Mouse (Mus musculus) midbrain, embryonic 11.5 days (tissue): ENCODE measurements around the gene 1700067P10Rik. TPM values are rescaled to one million over a fixed set of nuclear protein-coding genes. Genes with fewer than 3 reads are reported as not detected.

ENCODE experiments used
- ATAC-seq: fragments of 200-750 bp; cut with Nextera tagmentation; 2 replicates; pipeline ENCODE4 v1.8.0; 2017; ENCODE audit warnings: moderate TSS enrichment, moderate library complexity; ENCODE audit not compliant: low FRiP score
- DNase-seq: peaks from one replicate; pipeline ENCODE4 v3.0.0; 2015; ENCODE audit warnings: low spot score; ENCODE audit errors: missing footprints
- H3K27ac ChIP-seq: fragments of 300-500 bp; sonication (generic); 2 replicates; pipeline ENCODE4 v1.5.1; 2014; ENCODE audit warnings: low read depth, low read length
- H3K27me3 ChIP-seq: fragments of 300-500 bp; sonication (generic); 2 replicates; pipeline ENCODE4 v1.6.1; 2014; ENCODE audit warnings: mild to moderate bottlenecking, low read length, moderate library complexity, mixed read lengths; ENCODE audit not compliant: control insufficient read depth, insufficient read depth
- H3K36me3 ChIP-seq: fragments of 300-500 bp; sonication (generic); 2 replicates; pipeline ENCODE4 v1.6.1; 2014; ENCODE audit warnings: mild to moderate bottlenecking, low read length, moderate library complexity, mixed read lengths; ENCODE audit not compliant: control insufficient read depth, insufficient read depth
- H3K4me1 ChIP-seq: fragments of 300-500 bp; sonication (generic); 2 replicates; pipeline ENCODE4 v1.6.1; 2014; ENCODE audit warnings: low read length; ENCODE audit not compliant: control insufficient read depth, insufficient read depth
- H3K4me2 ChIP-seq: fragments of 300-500 bp; sonication (generic); 2 replicates; pipeline ENCODE4 v1.6.1; 2014; ENCODE audit warnings: mild to moderate bottlenecking, moderate library complexity
- H3K4me3 ChIP-seq: fragments of 300-500 bp; sonication (generic); 2 replicates; pipeline ENCODE4 v1.5.1; 2014; ENCODE audit warnings: low read depth, low read length
- H3K9ac ChIP-seq: fragments of 300-500 bp; sonication (generic); 2 replicates; pipeline ENCODE4 v1.6.1; 2014; ENCODE audit warnings: low read length
- H3K9me3 ChIP-seq: fragments of 300-500 bp; sonication (generic); 2 replicates; pipeline ENCODE4 v1.6.1; 2016; ENCODE audit warnings: low read length; ENCODE audit not compliant: control insufficient read depth
- WGBS: fragments of 180-500 bp; shearing (Covaris S2); extraction: QIAGEN DNeasy Blood & Tissue Kit; methylation state at CpG from one replicate; pipeline ENCODE4 v1.1.7; 2014; 5-methylcytosine and 5-hydroxymethylcytosine counted together
- polyA plus RNA-seq: library from polyadenylated mRNA; unstranded; fragments of >200 nt; fragmentation: Nextera tagmentation; extraction: Ambion mirVana; gene quantifications from 2 replicates; pipeline ENCODE4 v1.2.1, GENCODE M21; 2014

1700067P10Rik gene
- polyA plus RNA-seq, 1 experiment from 2014 or later, result not detected

DNA sequence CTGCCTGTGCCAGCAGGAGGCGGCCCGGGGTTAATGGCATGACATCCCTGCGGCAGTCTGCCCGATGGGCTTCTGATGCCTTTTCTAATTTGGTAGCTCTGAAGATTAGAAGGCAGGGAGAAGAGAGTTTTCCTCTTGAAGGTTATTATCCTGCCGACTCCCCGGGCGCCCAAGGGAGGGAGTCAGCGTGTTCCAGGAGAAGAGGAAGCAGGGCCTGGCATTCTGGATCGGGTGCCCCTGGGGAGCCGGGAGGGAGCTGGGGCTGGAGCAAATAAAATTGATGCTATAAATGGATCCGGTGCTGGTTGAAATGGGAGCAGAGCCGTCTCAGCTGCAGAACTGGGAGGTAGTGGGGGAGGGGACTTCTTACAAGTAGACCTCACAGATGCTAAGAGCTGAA lies 31.7 kb upstream of the 1700067P10Rik start:
- H3K4me3 ChIP-seq, result no peak overlapping the region
- no peak for ATAC-seq
- 6% methylated on average over 12 of the region's 12 CpGs for WGBS

DNA sequence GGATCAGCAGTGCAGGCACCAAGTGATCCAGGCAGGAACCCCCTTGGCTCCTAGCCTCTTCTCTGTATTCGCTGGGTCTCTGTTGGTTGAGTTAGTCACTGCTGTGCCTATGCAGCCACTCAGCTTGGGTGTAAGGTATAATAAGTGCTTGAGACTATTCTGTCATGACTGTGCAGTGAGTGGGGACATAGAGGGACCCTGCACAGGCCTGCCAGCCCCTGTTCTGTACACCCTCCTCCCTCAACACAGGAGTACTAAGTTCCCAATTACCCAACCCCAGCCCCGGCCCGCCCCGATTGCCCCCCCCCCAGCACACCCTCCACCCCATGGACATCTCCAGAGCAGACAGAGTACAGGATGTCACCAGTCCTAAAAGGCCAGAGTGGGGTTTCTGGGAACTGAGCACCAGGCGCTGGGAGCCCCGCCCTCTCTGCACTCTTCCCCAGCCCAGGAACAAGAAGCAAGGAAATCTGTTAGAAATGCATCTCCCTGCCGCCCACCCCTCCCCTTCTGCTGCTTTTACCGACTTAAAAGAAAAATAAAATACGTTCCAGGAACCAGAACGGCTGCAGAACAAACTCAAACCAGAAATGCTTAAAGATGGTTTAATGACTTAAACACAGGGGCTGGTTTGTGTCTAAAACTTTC lies 24.8 kb upstream of the 1700067P10Rik start:
- Histone ChIP-seq H3K4me1 (peaks cover 15% of the 10 kb centered on the region), H3K4me3 (no peak overlapping the region), H3K9me3 (no peaks in the 10 kb centered on the region), H3K9ac (no peak overlapping the region), H3K36me3 (no peaks in the 10 kb centered on the region), H3K27me3 (no peaks in the 10 kb centered on the region), H3K27ac (no peak overlapping the region), H3K4me2 (no peak overlapping the region)
- no peak for ATAC-seq
- DNase-seq, result no peak
- 35% methylated on average over 10 of the region's 10 CpGs for WGBS

More for the DNA sequence above, 31.7 kb upstream of the 1700067P10Rik start:
- Histone ChIP-seq H3K4me1 (peaks cover 14% of the 10 kb centered on the region), H3K27ac (no peak overlapping the region), H3K9ac (peak overlapping the region; percentile 24; the same call in 1 of the 2 replicates), H3K27me3 (peaks cover 10% of the 10 kb centered on the region), H3K4me2 (no peak overlapping the region), H3K36me3 (no peaks in the 10 kb centered on the region), H3K9me3 (no peaks in the 10 kb centered on the region)
- no peak for DNase-seq

DNA sequence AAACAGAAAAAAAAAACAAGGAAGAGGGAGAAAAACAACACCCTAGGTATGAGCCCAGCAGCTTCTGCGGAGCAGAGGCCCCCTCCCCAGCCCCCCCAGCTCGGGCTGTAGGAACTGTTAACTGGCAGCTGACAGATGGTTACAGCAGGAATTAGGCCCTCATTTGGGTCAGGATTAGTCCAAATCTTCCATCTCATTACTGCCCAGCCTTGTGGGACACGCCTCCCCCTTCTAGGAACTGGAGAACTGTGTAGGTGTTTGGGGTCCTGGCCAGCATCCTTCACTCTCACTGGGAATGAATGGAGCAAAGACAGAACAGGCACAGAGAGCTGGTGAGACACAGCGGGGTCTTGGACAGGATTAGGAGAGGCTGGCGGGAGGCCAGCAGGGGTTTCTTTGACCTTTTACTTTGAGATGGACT lies 24.0 kb upstream of the 1700067P10Rik start:
- DNase-seq (no peak), ATAC-seq (peak; percentile 42; the same call in 1 of the 2 replicates)
- Histone ChIP-seq H3K36me3 (no peaks in the 10 kb centered on the region), H3K4me1 (peaks cover 15% of the 10 kb centered on the region), H3K27ac (no peak overlapping the region), H3K9me3 (no peaks in the 10 kb centered on the region), H3K27me3 (no peaks in the 10 kb centered on the region), H3K4me3 (no peak overlapping the region), H3K4me2 (no peak overlapping the region), H3K9ac (no peak overlapping the region)
- 5% methylated on average over 5 of the region's 5 CpGs for WGBS

DNA sequence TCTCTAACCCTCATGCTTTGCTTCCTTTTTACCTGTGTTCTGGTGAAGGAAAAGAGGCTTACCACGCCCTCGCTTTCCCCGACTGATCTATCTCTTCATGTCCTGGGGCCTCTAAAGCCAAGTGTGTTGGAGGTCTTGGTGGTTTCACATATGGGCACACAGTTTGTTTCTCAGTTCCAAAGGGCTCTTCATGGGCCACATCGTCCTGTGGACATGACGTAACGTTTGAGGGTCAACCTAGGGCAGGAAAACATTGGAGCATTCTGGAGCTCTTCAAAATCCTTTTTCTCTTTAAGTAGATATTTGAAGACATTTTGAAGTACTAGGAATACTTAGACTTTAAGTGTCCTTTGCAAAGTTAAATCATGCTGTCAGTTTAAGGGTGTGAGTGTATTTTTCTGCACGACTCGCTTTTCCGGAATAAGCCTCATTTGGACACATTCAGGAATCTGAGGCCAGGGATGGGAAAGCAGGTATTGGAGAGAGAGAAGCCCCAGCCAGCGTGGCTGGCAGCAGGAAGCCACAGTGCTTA lies 22.0 kb upstream of the 1700067P10Rik start:
- H3K4me1 ChIP-seq, result peaks cover 15% of the 10 kb centered on the region
- no peaks in the 10 kb centered on the region for H3K27me3 ChIP-seq
- H3K4me3 ChIP-seq, result no peak overlapping the region
- H3K36me3 ChIP-seq, result no peaks in the 10 kb centered on the region
- H3K4me2 ChIP-seq, result no peak overlapping the region
- H3K9ac ChIP-seq, result no peak overlapping the region
- WGBS, result 75% methylated on average over 10 of the region's 10 CpGs
- H3K9me3 ChIP-seq, result no peaks in the 10 kb centered on the region
- H3K27ac ChIP-seq, result no peak overlapping the region
- no peak for DNase-seq
- ATAC-seq, result no peak

DNA sequence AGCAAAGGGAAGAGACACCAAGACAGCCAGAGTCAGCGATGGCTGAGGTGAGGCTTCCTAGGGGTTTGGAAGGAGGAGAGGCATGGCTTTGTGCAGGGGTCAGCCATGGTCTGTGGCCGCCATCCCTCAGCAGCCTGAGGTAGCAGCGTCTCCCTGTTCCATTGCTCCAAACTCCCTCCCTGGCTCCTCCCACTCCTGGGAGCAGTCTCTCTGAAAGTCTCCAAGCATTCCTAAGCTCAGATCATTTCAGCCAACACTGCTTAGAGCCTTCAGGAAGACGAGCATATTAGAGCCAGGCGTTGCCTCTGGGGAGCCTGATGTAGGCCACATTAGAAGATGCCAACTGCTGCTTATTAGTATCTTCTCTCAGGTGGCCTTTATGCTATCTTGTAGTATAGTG lies 21.4 kb upstream of the 1700067P10Rik start:
- H3K4me2 ChIP-seq, result no peak overlapping the region
- H3K4me3 ChIP-seq, result no peak overlapping the region
- no peaks in the 10 kb centered on the region for H3K27me3 ChIP-seq
- ATAC-seq (no peak), DNase-seq (no peak)
- H3K9me3 ChIP-seq, result no peaks in the 10 kb centered on the region
- no peak overlapping the region for H3K27ac ChIP-seq
- H3K4me1 ChIP-seq, result peaks cover 15% of the 10 kb centered on the region
- no peaks in the 10 kb centered on the region for H3K36me3 ChIP-seq
- no peak overlapping the region for H3K9ac ChIP-seq
- WGBS, result 20% methylated on average over 5 of the region's 5 CpGs

DNA sequence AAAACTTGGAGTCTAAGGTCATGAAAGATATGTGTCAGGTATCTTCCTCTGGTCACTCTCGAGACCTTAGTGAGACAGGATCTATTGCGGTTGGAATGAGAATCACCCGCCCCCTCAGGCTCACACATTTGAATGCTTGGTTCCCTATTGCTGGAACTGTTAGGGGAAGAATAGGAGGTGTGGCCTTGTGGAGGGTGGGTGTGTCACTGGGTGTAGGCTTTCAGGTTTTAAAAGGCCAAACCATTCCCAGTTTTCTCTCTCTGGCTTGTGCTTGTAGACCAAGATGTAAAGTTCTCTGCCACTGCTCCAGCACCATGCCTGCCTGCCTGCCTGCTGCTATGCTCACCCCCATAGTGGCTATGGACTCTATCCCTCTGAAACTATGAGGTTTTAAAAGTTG lies 8.5 kb upstream of the 1700067P10Rik start:
- Histone ChIP-seq H3K27ac (no peak overlapping the region), H3K4me3 (no peak overlapping the region), H3K27me3 (no peaks in the 10 kb centered on the region), H3K9me3 (no peaks in the 10 kb centered on the region), H3K4me1 (no peaks in the 10 kb centered on the region), H3K36me3 (no peaks in the 10 kb centered on the region), H3K4me2 (no peak overlapping the region), H3K9ac (no peak overlapping the region)
- ATAC-seq, result no peak
- DNase-seq, result no peak
- 57% methylated on average over 3 of the region's 3 CpGs for WGBS

DNA sequence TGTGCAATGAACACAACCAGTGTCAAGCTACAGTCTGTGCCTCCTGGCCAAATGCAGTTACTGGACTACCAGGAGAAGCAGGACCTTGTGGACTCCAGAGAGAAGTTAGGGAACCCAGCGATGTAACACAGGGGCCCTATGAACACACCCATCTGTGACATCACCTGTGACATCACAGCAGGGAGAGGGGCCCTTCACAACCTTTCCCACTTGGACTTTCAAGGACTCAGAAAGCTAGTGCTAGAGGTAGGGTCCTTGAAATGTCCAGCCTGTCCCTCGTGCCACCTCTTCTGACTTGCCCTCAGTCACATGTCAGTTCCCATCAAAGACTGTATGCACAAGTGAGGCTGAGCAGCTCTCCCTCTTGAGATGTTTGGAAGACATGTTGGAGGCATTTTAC lies 327 bp downstream of the 1700067P10Rik start:
- 76% methylated on average over 2 of the region's 2 CpGs for WGBS
- no peak overlapping the region for H3K4me2 ChIP-seq
- no peaks in the 10 kb centered on the region for H3K4me1 ChIP-seq
- no peak overlapping the region for H3K4me3 ChIP-seq
- no peaks in the 10 kb centered on the region for H3K36me3 ChIP-seq
- DNase-seq, result no peak
- ATAC-seq, result no peak
- no peak overlapping the region for H3K27ac ChIP-seq
- peaks cover 9% of the 10 kb centered on the region for H3K27me3 ChIP-seq
- H3K9me3 ChIP-seq, result peaks cover 4% of the 10 kb centered on the region; the same call in 1 of the 2 replicates
- H3K9ac ChIP-seq, result no peak overlapping the region

DNA sequence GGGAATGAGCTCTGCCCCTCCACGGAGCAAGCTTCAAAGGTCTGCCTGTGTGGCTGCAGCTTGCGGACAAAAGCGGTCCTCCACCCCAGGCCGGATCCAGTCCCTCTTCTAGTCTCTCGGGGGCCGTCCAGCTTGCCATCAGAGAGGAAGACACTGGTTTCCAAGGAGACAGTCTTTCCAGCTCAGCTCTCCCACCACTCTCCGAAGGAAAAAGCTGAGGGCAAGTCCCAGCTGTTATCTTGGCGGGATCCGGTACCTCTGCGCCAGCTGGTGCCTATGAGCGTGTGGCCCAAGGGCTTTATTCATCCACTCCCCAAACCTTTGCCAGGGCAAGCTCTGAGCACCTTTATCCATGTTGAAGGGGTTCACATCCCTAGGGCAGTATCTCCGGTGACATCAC lies 1.2 kb downstream of the 1700067P10Rik start:
- ATAC-seq (0 out of 2 replicates have a peak, but pooled peaks have one; percentile 22), DNase-seq (no peak)
- no peak overlapping the region for H3K9ac ChIP-seq
- H3K4me2 ChIP-seq, result no peak overlapping the region
- H3K4me3 ChIP-seq, result no peak overlapping the region
- peaks cover 4% of the 10 kb centered on the region; the same call in 1 of the 2 replicates for H3K9me3 ChIP-seq
- H3K27me3 ChIP-seq, result peaks cover 17% of the 10 kb centered on the region
- no peak overlapping the region for H3K27ac ChIP-seq
- H3K4me1 ChIP-seq, result peaks cover 3% of the 10 kb centered on the region; the same call in 1 of the 2 replicates
- WGBS, result 69% methylated on average over 12 of the region's 12 CpGs
- H3K36me3 ChIP-seq, result no peaks in the 10 kb centered on the region

DNA sequence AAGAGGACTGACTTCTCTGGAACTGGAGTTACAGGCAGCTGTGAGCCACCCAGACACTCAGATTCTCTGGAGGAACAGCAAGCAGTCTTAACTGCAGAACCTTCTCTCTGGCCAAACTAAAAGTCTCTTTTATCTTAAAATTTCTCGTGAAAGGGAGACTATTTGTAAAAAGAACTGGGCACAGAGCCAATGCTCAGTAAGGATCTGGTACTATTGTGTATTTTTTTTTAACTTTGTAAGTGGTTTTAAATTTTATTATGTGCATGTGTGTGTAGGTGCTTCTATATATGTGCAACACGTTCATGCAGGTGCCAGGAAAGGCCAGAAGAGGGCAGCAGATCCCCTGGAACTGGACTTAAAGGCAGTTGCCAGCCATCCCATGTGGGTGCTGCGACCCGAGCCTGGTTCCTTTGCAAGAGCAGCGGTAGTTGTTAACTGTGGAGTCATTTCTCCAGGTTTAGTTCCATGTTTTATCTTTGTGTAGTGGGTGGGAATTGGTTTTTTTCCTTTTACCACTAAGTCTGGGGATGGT lies 4.2 kb downstream of the 1700067P10Rik start:
- no peak for DNase-seq
- Histone ChIP-seq H3K27ac (no peak overlapping the region), H3K4me2 (no peak overlapping the region), H3K9me3 (peaks cover 4% of the 10 kb centered on the region; the same call in 1 of the 2 replicates), H3K4me1 (peaks cover 23% of the 10 kb centered on the region), H3K9ac (no peak overlapping the region), H3K36me3 (no peaks in the 10 kb centered on the region), H3K4me3 (no peak overlapping the region), H3K27me3 (peaks cover 45% of the 10 kb centered on the region)
- 75% methylated on average over 5 of the region's 5 CpGs for WGBS
- no peak for ATAC-seq
